Mouse (Mus musculus) ES-Bruce4 (cell line): ENCODE measurements around the gene Cfap45.

Source experiments
- EP300 ChIP-seq: IDR thresholded peaks from 2 replicates; pipeline ENCODE4 v1.6.1; 2011; ENCODE audit warnings: low read depth, low read length; ENCODE audit not compliant: insufficient read depth
- POLR2A ChIP-seq: IDR thresholded peaks from one replicate; pipeline ENCODE4 v1.8.1; 2011; ENCODE audit warnings: low read length; ENCODE audit not compliant: insufficient read depth

DNA sequence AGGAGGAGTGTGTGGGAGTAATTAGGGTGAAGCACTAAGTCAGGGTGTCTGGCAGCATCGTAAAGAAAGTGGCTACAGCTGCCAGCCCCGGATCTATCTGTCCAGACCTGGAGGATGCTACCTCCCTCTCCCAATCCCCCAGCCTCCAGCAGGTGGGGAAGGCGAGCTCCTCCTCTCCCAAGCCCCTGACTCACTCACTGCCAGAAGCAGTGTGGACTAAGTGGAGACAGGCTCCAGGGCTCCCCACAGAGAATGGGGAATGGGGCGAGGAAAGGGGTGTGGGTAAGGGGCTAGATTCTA lies 37.3 kb upstream of the Cfap45 start:
- no peak for TF ChIP-seq POLR2A
- TF ChIP-seq EP300, result no peak
